Mouse (Mus musculus): ENCODE measurements around the gene Trpm3.

- TF ChIP-seq CTCF (IDR thresholded peaks at IDR 0.05; ENCODE audit: insufficient read depth, low read length) (no peak), POLR2A (IDR thresholded peaks at IDR 0.05; ENCODE audit: borderline replicate concordance, extremely low read depth, low read depth, low read length) (no peak)
Observed at GRCm38 (mm10) chr19:23026427-23026826, 887.6 kb downstream of the Trpm3 start.

Data from lung, adult 2 months (tissue).